Mouse (Mus musculus) hindbrain, embryonic 11.5 days (tissue): ENCODE measurements at regions not wholly inside any gene's neighbourhood (a gene's known extent, or its start where the extent isn't known, plus 50 kb on each side); places are given as distances from the start of the nearest gene placed in this dataset.
"Not testable (repeated sequence)": the region's sequence is repeated elsewhere in the genome, so short reads cannot be mapped to it uniquely, and the experiment has no call there.

Experiments
- ATAC-seq: fragments of 200-750 bp; cut with Nextera tagmentation; 2 replicates; pipeline ENCODE4 v1.8.0; 2017; ENCODE audit warnings: mild to moderate bottlenecking, moderate TSS enrichment, moderate library complexity; ENCODE audit not compliant: low FRiP score
- DNase-seq: peaks from one replicate; pipeline ENCODE4 v3.0.0-alpha.2; 2015; ENCODE audit warnings: low spot score
- H3K27ac ChIP-seq: fragments of 300-500 bp; sonication (generic); 2 replicates; pipeline ENCODE4 v1.5.1; 2014; ENCODE audit warnings: mild to moderate bottlenecking, low read depth, low read length
- H3K27me3 ChIP-seq: fragments of 300-500 bp; sonication (generic); 2 replicates; pipeline ENCODE4 v1.6.1; 2014; ENCODE audit warnings: mild to moderate bottlenecking, low read length, moderate library complexity, mixed read lengths; ENCODE audit not compliant: control insufficient read depth, insufficient read depth
- H3K36me3 ChIP-seq: fragments of 300-500 bp; sonication (generic); 2 replicates; pipeline ENCODE4 v1.6.1; 2014; ENCODE audit warnings: mild to moderate bottlenecking, low read length, moderate library complexity, mixed read lengths; ENCODE audit not compliant: control insufficient read depth, insufficient read depth
- H3K4me1 ChIP-seq: fragments of 300-500 bp; sonication (generic); replicated peaks from 2 replicates; pipeline ENCODE4 v1.6.1; 2014; ENCODE audit warnings: low read length, mixed read lengths; ENCODE audit not compliant: control insufficient read depth, insufficient read depth
- H3K4me2 ChIP-seq: fragments of 300-500 bp; sonication (generic); replicated peaks from 2 replicates; pipeline ENCODE4 v1.6.1; 2014; ENCODE audit warnings: mild to moderate bottlenecking, low read depth, low read length
- H3K4me3 ChIP-seq: fragments of 300-500 bp; sonication (generic); 2 replicates; pipeline ENCODE4 v1.5.1; 2014; ENCODE audit warnings: low read depth, low read length
- H3K9ac ChIP-seq: fragments of 300-500 bp; sonication (generic); 2 replicates; pipeline ENCODE4 v1.6.1; 2014; ENCODE audit warnings: low read depth, low read length
- H3K9me3 ChIP-seq: fragments of 300-500 bp; sonication (generic); 2 replicates; pipeline ENCODE4 v1.6.1; 2016; ENCODE audit warnings: low read length; ENCODE audit not compliant: control insufficient read depth
- WGBS: fragments of 180-500 bp; shearing (Covaris S2); extraction: QIAGEN DNeasy Blood & Tissue Kit; methylation state at CpG from one replicate; pipeline ENCODE4 v1.1.7; 2014; 5-methylcytosine and 5-hydroxymethylcytosine counted together

DNA sequence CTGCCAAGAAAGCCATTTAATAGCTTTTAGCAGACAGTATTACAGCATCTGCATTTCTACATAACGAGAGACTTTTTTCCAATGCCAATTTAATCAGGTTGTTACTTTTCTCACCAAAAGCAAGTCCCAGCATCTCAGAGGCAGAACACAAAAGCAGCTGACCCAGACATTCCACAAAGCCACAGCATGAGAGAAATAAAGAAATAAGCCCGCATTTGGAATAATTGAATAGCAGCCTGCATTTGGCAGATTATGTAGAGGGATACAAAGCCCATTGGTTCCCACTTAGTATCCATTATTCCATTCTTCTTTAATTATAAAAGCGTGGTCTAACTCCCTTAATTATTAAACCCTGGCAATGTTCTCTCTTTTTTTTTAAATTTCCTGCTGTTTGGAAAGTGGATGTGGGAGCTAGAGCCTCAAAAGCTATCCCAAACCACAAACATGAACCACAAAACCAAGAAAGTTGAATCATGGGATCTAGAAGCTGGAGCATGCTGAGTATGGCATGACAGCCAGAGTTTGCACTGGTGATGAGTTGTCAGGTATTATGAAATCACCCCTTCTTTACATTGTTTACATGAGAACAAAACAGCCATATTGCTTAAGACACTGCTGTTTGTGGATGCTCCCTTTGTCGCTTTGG, 247.8 kb upstream of the Irak1bp1 start:
- Histone ChIP-seq H3K27me3 (no peaks in the 10 kb centered on the region), H3K4me1 (no peaks in the 10 kb centered on the region), H3K9me3 (no peaks in the 10 kb centered on the region), H3K27ac (no peak overlapping the region), H3K36me3 (no peaks in the 10 kb centered on the region), H3K9ac (no peak overlapping the region), H3K4me2 (no peak overlapping the region), H3K4me3 (no peak overlapping the region)
- DNase-seq (no peak), ATAC-seq (no peak)
- 80% methylated on average over 4 of the region's 4 CpGs for WGBS

- DNase-seq (no peak), ATAC-seq (no peak)
- Histone ChIP-seq H3K4me1 (no peaks in the 10 kb centered on the region), H3K4me2 (no peak overlapping the region), H3K9me3 (no peaks in the 10 kb centered on the region), H3K4me3 (no peak overlapping the region), H3K36me3 (no peaks in the 10 kb centered on the region), H3K27me3 (no peaks in the 10 kb centered on the region), H3K9ac (no peak overlapping the region), H3K27ac (no peak overlapping the region)
- 74% methylated on average over 11 of the region's 11 CpGs for WGBS
Measured at GRCm38 (mm10) chr9:82609111-82609510, 220.2 kb upstream of the Irak1bp1 start.

- DNase-seq (no peak), ATAC-seq (no peak)
- H3K4me1 ChIP-seq: no peaks in the 10 kb centered on the region
- 84% methylated on average over 4 of the region's 4 CpGs for WGBS
- no peak overlapping the region for H3K4me3 ChIP-seq
- H3K9ac ChIP-seq: no peak overlapping the region
- no peaks in the 10 kb centered on the region for H3K27me3 ChIP-seq
- H3K4me2 ChIP-seq: no peak overlapping the region
- H3K9me3 ChIP-seq: no peaks in the 10 kb centered on the region
- H3K36me3 ChIP-seq: no peaks in the 10 kb centered on the region
- H3K27ac ChIP-seq: no peak overlapping the region
Measured at GRCm38 (mm10) chr9:82609946-82610345, 219.4 kb upstream of the Irak1bp1 start.

DNA sequence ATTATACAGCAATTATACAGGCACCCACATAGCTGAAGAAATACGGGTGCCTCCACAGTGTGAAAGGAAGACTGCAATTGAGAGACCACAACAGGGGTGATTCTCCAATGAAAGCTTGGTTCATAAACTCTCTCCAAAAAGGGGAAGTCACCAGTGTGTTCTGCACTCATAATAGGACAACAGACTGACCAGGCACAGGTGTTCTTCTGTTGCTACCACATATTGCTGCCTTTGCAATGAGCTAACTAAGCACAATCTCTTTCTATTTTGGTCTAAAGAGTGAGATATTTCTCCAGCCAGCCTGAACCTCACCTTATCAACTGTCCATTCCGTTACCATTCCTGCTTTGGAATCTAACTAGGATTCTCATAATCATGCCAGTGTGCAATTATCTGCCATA, 216.8 kb upstream of the Irak1bp1 start:
- Histone ChIP-seq H3K9ac (no peak overlapping the region), H3K4me3 (no peak overlapping the region), H3K27me3 (no peaks in the 10 kb centered on the region), H3K4me1 (no peaks in the 10 kb centered on the region), H3K9me3 (no peaks in the 10 kb centered on the region), H3K4me2 (no peak overlapping the region), H3K27ac (no peak overlapping the region), H3K36me3 (no peaks in the 10 kb centered on the region)
- DNase-seq (no peak), ATAC-seq (no peak)
- WGBS: 90% methylated on average over 2 of the region's 2 CpGs

DNA sequence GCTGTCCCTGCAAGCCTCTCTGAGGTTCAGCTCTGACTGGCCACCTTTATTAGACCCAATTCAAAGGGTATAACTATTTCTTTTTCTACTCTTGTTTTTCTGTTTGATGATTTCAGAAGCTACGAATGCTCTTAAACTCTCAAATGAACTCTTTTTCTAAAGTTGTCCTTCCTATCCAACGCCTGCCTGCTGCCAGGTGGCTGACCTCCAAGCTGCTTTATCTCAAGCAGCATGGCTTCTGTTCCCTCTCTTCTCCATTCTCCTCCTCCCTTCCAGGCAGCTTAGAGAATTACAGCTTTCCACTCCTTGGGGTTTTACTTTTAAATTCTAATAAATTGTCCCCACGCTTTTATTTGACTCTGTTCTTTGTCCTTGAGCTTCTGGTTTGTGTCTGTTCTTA, 196.9 kb upstream of the Irak1bp1 start:
- Histone ChIP-seq H3K4me1 (no peaks in the 10 kb centered on the region), H3K27ac (no peak overlapping the region), H3K4me2 (no peak overlapping the region), H3K4me3 (no peak overlapping the region), H3K36me3 (no peaks in the 10 kb centered on the region), H3K9ac (no peak overlapping the region), H3K27me3 (no peaks in the 10 kb centered on the region), H3K9me3 (no peaks in the 10 kb centered on the region)
- ATAC-seq (no peak), DNase-seq (no peak)
- WGBS: 82% methylated on average over 3 of the region's 3 CpGs

GRCm38 (mm10) chr9:82640277-82640676, 189.1 kb upstream of the Irak1bp1 start:
- H3K4me3 ChIP-seq: no peak overlapping the region
- no peaks in the 10 kb centered on the region for H3K4me1 ChIP-seq
- no peaks in the 10 kb centered on the region for H3K27me3 ChIP-seq
- no peak overlapping the region for H3K9ac ChIP-seq
- 85% methylated on average over 2 of the region's 2 CpGs for WGBS
- H3K4me2 ChIP-seq: no peak overlapping the region
- no peak overlapping the region for H3K27ac ChIP-seq
- ATAC-seq (no peak), DNase-seq (no peak)
- no peaks in the 10 kb centered on the region for H3K36me3 ChIP-seq
- H3K9me3 ChIP-seq: no peaks in the 10 kb centered on the region

DNA sequence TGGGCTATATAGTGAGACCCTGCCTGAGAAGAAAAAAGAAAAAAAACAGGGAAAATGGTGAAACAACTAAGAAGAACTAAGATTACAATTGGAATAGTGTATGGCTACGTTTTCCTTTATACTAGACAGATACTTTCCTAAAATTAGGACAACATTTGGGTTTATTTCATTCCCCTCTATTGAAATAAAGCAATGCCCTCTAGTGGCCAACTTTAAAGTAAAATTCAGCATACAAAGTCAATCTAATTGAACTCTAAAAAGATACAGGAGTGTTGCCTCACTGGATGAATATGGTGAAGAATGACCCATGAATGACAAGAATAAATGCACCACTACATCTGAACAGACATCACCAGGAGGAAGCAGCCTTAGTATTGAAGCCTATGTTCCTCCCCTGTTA, 185.4 kb upstream of the Irak1bp1 start:
- ATAC-seq: no peak
- H3K27ac ChIP-seq: no peak overlapping the region
- no peaks in the 10 kb centered on the region for H3K4me1 ChIP-seq
- no peak overlapping the region for H3K9ac ChIP-seq
- H3K4me3 ChIP-seq: no peak overlapping the region
- no peaks in the 10 kb centered on the region for H3K9me3 ChIP-seq
- H3K27me3 ChIP-seq: no peaks in the 10 kb centered on the region
- no peaks in the 10 kb centered on the region for H3K36me3 ChIP-seq
- 24% methylated on average over 1 of the region's 1 CpGs for WGBS
- no peak overlapping the region for H3K4me2 ChIP-seq
- DNase-seq: peak; percentile 39

DNA sequence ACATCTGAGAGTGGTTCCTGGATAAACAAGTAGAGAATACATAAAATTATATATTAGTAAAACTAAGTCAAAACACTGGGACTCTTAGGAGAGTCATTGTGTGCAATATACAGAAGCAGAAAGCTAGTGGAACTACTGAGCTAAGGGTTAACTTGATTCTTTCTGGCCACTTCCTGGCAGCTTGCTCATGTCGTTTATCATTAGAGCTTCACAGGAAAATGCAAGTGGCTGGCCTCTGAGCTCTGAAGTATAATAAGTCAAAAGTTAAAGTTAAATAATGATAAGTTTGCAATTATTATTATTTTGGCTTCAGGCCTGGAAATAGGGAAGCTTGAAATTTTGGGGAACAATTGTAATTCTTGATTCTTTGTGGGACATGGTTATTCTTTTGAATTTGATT, 173.8 kb upstream of the Irak1bp1 start:
- WGBS: 49% methylated on average over 1 of the region's 1 CpGs
- not testable (repeated sequence) for H3K4me1 ChIP-seq, H3K4me2 ChIP-seq, H3K9me3 ChIP-seq, H3K27ac ChIP-seq, H3K36me3 ChIP-seq, H3K4me3 ChIP-seq, H3K27me3 ChIP-seq, ATAC-seq, DNase-seq, H3K9ac ChIP-seq

DNA sequence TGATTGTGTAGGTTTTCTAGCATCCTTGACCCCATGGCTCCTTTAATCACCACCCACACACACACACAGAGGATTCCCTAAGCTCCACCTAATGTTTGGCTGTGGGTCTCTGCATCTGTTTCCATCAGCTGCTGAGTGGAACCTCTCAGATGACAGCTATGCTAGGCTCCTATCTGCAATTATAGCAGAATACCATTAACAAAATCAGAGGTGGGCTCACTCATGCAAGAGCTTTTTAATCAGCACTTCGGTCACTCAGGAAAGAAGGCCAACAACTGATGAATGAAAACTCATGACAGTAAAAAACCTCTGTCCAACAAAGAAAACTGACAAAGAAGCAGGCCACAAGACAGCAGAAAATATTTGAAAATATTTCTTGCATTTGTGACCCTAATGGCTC, 147.1 kb upstream of the Irak1bp1 start:
- H3K4me1 ChIP-seq: no peaks in the 10 kb centered on the region
- DNase-seq (no peak), ATAC-seq (no peak)
- H3K9me3 ChIP-seq: no peaks in the 10 kb centered on the region
- WGBS: 89% methylated on average over 1 of the region's 1 CpGs
- H3K27me3 ChIP-seq: no peaks in the 10 kb centered on the region
- no peak overlapping the region for H3K4me3 ChIP-seq
- H3K27ac ChIP-seq: no peak overlapping the region
- H3K9ac ChIP-seq: no peak overlapping the region
- H3K36me3 ChIP-seq: no peaks in the 10 kb centered on the region
- no peak overlapping the region for H3K4me2 ChIP-seq
